Mouse (Mus musculus): ENCODE measurements around the gene Isca2.

The Isca2 gene

DNA sequence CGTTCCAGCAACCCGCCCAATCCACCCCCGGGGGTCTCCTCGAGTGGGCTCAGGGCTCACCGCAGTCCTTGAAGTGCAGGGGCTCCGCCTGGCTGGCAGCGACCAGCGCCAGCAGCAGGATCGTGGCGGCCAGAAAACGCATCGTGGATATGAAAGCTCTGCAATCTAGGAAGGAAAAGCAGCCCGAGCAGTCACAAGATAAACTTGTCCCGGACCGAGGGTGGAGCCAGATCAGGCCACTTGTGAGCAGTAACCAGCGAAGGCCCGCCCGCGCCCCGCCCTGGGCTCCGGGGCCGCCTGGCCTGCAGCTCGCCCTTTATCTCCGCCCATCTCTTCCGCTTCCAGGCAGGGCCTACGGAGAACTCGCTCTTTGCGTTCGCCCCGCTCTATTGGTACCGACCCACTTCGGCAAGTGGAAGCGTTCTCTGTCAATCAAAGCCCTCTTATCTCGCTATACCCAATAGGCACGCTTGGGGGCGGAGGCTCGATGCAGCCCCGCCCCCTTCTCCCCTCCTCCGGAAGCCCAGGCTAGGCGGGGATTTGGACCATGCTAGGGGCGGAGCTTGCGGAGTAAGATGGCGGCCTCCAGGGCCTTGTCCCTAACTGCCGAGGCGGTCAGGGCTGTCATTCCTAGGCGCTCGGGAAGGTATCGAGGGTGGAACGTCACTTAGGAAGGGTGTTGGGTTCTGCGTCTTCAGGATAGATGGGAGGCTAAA lies at the start of gene Isca2, which contains the start of gene Npc2:
Gene Isca2 (plus strand): TSS at position 526 of the 716 bp plus-strand sequence.
Gene Npc2 (minus strand): TSS at position 427 of the 716 bp plus-strand sequence.
- DNase-seq, result peak; percentile 98

- no peak for DNase-seq
Measured at GRCm38 (mm10) chr12:84726391-84726790, 46.7 kb upstream of the Isca2 start.

- no peak for DNase-seq
Measured at GRCm38 (mm10) chr12:84726986-84727385, 46.1 kb upstream of the Isca2 start.

DNA sequence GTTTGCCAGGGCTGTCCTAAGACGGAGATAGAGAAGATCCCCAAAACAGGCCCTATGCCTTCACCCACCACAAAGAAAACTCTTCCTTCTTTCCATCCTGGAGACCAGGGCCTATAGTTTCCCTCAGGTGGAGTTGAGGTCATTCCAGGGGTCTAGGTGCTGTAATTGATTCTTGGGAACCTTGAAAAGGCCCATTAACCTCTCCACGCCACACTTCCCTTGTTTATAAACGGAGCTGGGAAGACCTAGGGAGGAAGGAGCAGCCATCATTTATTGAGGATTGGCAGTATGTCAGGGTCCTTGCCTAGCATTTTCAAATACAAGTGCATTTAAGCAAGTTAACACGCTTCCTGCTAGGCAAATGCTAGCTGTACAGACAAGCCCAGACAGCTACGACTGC lies 45.6 kb upstream of the Isca2 start:
- no peak for DNase-seq

GRCm38 (mm10) chr12:84728421-84728820 lies 44.6 kb upstream of the Isca2 start:
- no peak for DNase-seq

DNA sequence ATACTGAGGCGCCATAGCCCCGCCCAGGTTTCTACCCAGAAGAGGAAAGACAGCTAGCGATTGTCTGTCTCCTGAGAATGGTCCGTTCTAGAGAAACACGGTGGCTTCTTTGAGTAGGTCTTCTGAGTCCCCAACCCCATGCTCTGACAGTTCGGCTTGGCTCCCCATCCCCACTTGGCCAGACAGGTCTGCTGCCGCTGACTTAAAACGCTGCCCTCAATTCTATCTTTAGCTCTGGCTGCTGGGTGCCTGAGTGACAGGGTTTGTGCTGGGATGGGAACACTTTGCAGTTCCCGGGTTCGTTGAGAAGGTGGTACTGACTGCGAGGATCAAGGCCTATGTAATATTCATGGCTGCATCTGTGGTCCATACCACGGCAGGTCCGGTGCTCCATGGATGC lies 39.7 kb upstream of the Isca2 start:
- DNase-seq, result no peak

DNA sequence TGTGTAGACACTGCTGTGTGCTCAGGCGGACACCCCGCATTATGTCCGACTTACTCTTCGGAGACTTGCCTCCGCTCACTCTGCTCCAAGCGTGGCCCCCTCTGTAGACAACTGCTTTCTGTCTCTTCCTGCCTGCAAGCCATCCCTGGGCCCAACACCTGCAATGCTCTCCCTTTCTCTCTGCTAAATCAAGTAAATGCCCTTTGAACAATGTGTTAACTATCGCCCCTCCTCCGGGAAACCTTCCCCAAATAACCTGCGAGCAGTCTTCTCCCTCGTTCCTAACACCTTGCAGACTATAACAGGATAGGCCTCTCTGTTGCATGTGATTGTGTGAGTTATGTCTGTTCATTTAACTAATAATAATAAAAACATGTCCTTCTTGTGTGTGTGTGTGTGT lies 29.6 kb upstream of the Isca2 start:
- no peak for DNase-seq

GRCm38 (mm10) chr12:84745700-84746099 lies 27.4 kb upstream of the Isca2 start:
- no peak for DNase-seq

DNA sequence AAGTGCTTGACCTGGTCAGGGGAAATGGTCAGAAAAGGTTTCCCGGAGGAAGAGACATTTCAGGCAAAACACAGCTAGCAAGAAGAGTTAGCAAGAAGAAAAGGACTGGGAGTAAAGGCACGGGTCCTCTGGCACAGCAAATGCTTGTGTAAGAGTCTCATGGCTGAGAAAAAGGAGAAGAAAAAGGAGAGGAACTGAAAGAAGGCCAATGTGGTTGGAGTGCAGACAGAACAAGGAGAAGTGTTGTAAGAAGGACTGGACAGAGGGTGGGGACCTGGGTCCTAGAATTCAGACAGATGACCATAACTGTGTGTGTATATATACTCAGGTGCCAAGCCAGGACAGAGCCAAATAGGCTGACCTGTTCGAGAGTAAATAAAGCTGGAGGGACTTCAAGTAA lies 24.9 kb upstream of the Isca2 start:
- no peak for DNase-seq

- peak; percentile 59 for DNase-seq
Measured at GRCm38 (mm10) chr12:84750661-84751060, 22.4 kb upstream of the Isca2 start.

- DNase-seq, result peak; percentile 14
Measured at GRCm38 (mm10) chr12:84752131-84752977, 20.7 kb upstream of the Isca2 start.

GRCm38 (mm10) chr12:84755008-84755695 lies 17.9 kb upstream of the Isca2 start:
- peak; percentile 67 for DNase-seq

DNA sequence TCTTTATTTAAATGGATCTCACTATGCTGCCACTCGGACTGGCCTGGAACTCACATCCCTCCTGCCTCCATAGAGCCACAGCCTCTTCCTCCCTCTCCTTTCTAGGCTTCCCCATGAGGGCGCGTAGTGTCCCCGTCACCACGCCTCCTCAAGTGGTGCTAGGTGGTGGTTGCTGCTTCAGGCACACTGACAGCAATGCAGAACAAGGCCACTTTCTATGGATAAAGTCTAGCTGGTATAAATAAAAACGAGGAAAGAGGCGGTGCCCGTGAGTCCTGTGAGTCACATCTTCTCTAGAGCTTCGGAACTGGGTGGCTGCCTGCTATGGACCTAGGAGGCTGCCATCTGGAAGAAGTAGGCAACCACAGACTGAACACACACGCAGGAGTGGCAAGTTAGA lies 17.0 kb upstream of the Isca2 start:
- DNase-seq, result no peak

DNA sequence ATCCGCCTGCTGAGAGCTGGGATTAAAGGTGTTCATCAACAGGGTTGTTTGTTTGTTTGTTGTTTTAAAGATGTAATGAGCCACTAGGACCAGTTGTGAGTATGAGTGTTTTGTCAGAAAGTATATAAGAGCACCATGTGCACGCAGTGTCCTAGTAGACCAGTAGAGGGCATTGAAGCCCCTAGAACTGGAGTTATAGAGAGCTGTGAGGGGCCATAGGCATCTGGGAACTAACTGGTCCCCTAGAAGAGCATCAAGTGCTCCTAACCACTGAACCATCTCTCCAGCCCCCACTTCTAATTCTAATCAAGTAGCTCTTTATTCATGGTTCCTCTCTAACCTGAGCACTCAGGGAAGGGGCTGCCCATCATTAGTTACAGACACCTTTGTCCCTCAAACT lies 14.0 kb upstream of the Isca2 start:
- DNase-seq, result no peak

GRCm38 (mm10) chr12:84762532-84762931 lies 10.5 kb upstream of the Isca2 start:
- DNase-seq, result no peak

GRCm38 (mm10) chr12:84763577-84764218 lies 9.4 kb upstream of the Isca2 start:
- no peak for DNase-seq

DNA sequence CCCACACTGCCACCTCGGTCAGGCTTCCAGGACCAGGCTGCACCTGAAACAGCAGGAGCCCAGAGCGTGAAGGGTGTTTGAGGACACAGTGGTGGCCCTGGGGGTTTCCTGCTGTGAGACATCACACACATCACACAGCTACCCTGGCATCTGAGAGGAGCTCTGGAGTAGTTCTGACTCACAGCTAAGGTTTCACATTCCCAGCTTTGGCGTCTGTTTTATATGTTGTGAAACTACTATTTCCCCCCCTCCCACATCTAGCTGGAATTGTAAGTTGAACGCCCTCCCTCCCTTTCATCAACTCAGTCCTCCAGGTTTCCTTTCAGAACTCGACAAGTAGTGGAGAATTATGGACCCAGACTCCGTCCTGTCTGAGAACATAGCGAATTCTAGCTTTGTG lies 8.3 kb upstream of the Isca2 start:
- DNase-seq, result no peak

- no peak for DNase-seq
Measured at GRCm38 (mm10) chr12:84765506-84765905, 7.5 kb upstream of the Isca2 start.

GRCm38 (mm10) chr12:84766113-84766735 lies 6.8 kb upstream of the Isca2 start:
- DNase-seq, result peak; percentile 37

DNA sequence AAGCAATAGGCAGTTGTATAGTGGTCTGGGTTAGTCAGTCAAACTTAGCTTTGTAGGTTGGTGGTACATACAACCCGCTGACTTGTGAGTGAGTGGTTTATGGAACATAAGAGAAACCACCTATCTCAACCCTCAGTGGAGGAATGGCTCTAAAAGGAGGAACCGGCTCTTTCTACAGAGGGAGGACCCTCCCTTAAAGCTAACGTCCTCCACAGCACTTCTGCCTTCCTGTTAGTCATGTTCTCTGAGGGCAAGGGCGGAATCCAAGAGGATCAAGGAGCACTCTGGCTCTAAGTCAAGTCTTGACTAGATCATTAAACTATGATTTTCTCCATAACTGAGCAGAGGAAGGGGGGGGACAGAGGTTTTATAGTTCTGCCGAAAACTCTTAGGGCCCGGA lies 5.5 kb upstream of the Isca2 start:
- DNase-seq, result no peak

DNA sequence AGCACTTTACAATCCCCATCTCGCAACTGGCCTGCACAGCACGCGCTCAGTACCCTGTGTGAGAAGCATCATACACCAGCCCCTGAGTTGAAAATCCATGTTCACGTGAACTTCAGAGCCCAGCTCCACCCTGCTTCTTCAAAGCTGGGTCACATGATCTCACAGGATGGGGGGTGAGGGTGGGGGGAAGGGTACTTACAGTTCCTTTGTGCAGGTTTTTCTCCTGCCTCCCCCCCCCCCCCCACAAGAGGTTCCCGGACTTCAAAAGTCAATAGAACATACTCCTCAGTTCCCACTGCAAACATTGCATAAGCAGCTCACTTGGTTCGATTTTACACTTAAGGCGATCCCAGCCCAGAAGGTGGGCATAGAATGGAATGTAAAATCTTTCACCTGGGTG lies 3.4 kb upstream of the Isca2 start:
- no peak for DNase-seq

GRCm38 (mm10) chr12:84771981-84772520 lies 1.0 kb upstream of the Isca2 start:
- peak; percentile 20 for DNase-seq
